Mouse (Mus musculus) thymus, adult 2 months (tissue): ENCODE data around the gene Paox.

Experiments
- CTCF ChIP-seq: fragments of 200-500 bp; IDR thresholded peaks from 2 replicates; pipeline ENCODE4 v1.5.1; 2012; ENCODE audit warnings: mild to moderate bottlenecking, control low read depth, low read length, moderate library complexity, borderline replicate concordance; ENCODE audit not compliant: control insufficient read depth, poor library complexity, insufficient read depth; ENCODE audit errors: extremely low read depth
- POLR2A ChIP-seq: fragments of 200-500 bp; IDR thresholded peaks from 2 replicates; pipeline ENCODE4 v1.6.1; 2012; ENCODE audit warnings: mild to moderate bottlenecking, low read length, control low read depth, moderate library complexity; ENCODE audit not compliant: control insufficient read depth, poor library complexity, insufficient read depth; ENCODE audit errors: extremely low read depth

- TF ChIP-seq CTCF (no peak), POLR2A (no peak)
Measured at GRCm38 (mm10) chr7:140067397-140067796, 48.2 kb upstream of the Paox start.
